Mouse (Mus musculus) E14TG2a.4 (cell line): ENCODE measurements around the gene Slc4a4.
A peak's percentile ranks its signal among the peaks of the same experiment; 100 is the strongest.

Experiments used
- CTCF ChIP-seq: conservative IDR thresholded peaks from 2 replicates; pipeline ENCODE4 v1.5.1; 2014; ENCODE audit warnings: low read length
- NANOG ChIP-seq: IDR thresholded peaks from 2 replicates; pipeline ENCODE4 v1.6.1; 2014; ENCODE audit warnings: borderline replicate concordance, low read length, mixed read lengths
- POU5F1 ChIP-seq: IDR thresholded peaks from 2 replicates; pipeline ENCODE4 v1.6.1; 2014; ENCODE audit warnings: low read length, borderline replicate concordance

GRCm38 (mm10) chr5:89098121-89098520 lies 211.5 kb downstream of the Slc4a4 start:
- TF ChIP-seq NANOG (peak; percentile 38; the same call in 1 of the 2 replicates), CTCF (no peak), POU5F1 (no peak)
